Mouse (Mus musculus): ENCODE measurements around the gene Pecam1.

DNA sequence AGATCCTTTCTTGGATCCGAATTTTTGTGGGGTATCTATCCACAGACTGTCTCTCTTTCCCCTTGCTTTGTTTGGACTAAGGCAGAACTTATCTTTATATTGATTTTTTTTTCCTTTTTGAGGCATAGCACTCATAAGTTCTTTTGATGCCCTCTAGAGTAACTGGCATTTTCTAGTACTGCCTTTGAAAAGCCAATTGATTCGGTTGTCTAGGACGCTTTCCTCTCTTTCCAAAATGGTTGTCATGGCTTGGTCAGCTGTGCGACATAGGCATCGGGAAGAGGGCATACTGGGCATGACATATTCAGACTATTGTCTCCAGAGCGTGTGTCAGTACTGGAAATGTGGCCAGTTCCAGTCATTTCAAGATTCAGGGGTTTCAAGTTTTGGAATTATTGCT lies 39.2 kb upstream of the Pecam1 start:
- TF ChIP-seq POLR2A (IDR thresholded peaks at IDR 0.05; ENCODE audit: control insufficient read depth, extremely low read depth, insufficient read depth, low read length, poor library complexity) = no peak
- no peak for TF ChIP-seq CTCF (IDR thresholded peaks at IDR 0.05; ENCODE audit: borderline replicate concordance, control insufficient read depth, extremely low read depth, insufficient read depth, low read length, poor library complexity)

Measured in thymus, adult 2 months (tissue).